Mouse (Mus musculus) activated CD4-positive, CD25-positive, alpha-beta regulatory T cell, adult 4 months (primary cell): ENCODE data around the gene D6Wsu163e. TPM values are rescaled to one million over a fixed set of nuclear protein-coding genes. Genes with fewer than 3 reads are reported as not detected.
A peak's percentile ranks its signal among the peaks of the same experiment; 100 is the strongest.

Experiments used
- ATAC-seq: one replicate; pipeline ENCODE4 v1.8.0; 2017
- polyA plus RNA-seq, 2 experiments: library from polyadenylated mRNA; unstranded; fragments of 100-300 nt; shearing (Covaris generic); gene quantifications; one replicate each; pipeline ENCODE4 v1.2.1; 2017

The D6Wsu163e gene
- 10 to 100 TPM in 1 of 2 experiments, 1 to 10 TPM in 1; 9.8 to 11.2 TPM for polyA plus RNA-seq

- ATAC-seq, result peak; percentile 95
These were observed at the start of gene D6Wsu163e, which contains the start of gene Rad51ap1 for GRCm38 (mm10) chr6:126939487-126940171. Gene D6Wsu163e, plus strand, starts transcription at chr6:126939962. Gene Rad51ap1, minus strand, starts transcription at chr6:126939587.

- ATAC-seq, result no peak
These were observed 32.4 kb upstream of the D6Wsu163e start for GRCm38 (mm10) chr6:126907378-126907777.

DNA sequence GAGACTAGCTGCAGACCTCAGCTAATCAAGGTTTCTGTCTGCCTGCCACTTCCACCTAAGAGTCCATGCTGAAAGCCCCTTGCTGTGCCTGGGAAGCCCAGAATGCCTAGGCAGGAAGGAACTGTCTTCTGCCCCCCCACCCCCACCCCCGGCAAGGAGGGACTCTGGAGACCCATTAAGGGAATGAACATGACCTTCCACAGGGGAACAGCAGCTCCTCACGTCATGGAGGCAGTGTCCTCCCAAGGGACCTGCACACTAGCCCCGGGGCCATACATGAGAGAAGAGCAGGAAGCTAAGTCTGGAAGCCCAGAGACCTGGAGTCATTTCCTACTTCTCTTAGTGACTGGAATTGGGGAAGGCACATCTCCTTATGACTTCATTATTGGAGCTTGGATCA, 31.9 kb upstream of the D6Wsu163e start:
- ATAC-seq, result no peak

DNA sequence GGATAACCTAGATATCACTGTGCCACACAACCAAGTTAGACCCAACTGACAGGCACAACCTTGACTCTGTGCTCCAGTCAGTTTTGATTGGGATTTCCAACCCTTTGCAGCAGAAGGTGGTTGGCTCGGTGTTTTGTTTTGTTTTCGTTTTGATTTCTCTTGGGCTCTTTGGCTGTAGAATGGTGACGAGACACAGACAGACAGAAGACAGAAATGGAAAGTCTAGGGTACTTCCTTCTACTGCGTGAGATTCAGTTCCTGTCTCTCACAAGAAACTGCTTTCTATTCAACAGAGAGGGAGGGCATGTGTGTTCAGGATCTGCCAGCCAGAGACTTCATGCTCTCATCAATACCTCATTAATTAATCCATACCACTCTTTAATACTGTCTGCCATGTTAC, 29.0 kb upstream of the D6Wsu163e start:
- peak; percentile 59 for ATAC-seq

- ATAC-seq, result no peak
These were observed 24.8 kb upstream of the D6Wsu163e start for GRCm38 (mm10) chr6:126914928-126915327.

- no peak for ATAC-seq
These were observed 18.5 kb upstream of the D6Wsu163e start, which contains the start of gene Dyrk4 for GRCm38 (mm10) chr6:126921111-126921881. Gene Dyrk4, minus strand, starts transcription at chr6:126921839.

- ATAC-seq, result no peak
These were observed 6.9 kb upstream of the D6Wsu163e start for GRCm38 (mm10) chr6:126932896-126933295.

- no peak for ATAC-seq
These were observed 1.7 kb upstream of the D6Wsu163e start for GRCm38 (mm10) chr6:126938047-126938446.

DNA sequence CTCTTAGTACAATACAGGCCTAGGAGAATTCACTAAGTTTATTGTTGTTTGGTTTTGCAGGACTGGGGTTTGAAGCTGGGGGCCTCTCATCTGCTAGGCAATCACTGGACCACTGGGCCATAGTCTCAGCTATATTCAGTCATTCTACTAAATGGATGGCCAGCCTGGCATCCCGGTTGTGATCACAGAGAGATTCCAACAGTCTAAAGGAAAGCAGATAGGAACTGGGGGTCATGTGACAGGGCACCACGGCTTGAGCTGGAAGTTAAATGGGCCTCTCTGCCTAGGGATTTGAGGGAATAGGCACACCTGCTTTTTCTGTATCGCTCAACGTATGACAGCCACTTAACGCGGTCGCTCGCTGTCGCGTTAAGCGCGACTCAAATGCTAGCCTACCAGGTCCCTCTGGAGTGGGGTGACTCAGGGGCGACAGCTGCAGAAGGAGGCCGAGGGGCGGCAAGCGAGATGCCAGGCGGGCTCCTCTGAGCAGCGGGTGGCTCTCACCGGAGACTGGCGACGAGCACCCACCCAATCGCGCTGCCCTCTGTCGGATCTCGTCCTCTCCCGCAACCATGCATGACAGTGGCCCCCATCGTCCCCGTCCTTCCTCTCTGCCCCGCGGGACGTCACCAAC, 792 bp upstream of the D6Wsu163e start:
- ATAC-seq, result no peak

- ATAC-seq, result no peak
These were observed 689 bp downstream of the D6Wsu163e start for GRCm38 (mm10) chr6:126940451-126940850.

DNA sequence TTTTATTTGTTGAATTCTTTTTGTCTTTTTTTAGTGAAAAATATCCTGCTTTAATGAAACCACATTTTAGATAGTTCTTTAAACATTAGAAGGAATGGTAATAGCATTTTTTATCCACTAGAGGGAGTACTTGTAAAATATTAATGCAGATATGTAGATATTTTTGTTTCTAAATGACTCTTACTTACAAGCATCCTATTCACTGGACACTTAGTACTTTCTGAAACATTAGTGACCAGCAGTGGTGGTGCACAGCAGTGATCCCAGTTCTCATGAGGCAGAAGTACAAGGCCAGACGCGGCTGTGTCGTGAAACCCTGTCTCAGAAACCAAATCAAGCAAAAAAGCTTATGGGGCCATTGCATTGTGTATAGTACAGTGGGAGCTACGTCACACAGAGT, 8.6 kb downstream of the D6Wsu163e start:
- ATAC-seq, result no peak

DNA sequence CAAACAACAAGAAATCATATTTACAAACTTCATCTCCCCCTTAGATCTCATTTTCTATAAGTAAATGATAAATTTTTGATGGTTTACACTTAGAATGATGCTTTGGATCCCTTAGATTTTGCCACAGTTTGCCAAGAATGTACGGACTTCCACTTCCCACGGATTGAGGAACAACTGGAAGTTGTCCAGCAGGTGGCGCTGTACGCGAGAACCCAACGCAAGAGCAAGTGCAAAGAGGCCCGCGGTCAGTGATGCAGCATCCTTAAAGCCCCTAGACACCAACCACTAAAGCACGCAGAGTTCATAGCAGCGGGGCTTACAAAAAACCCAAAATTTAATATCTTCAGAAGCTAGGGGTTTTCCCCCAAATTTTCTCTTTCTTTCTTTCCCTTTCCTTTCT, 16.0 kb downstream of the D6Wsu163e start:
- no peak for ATAC-seq

DNA sequence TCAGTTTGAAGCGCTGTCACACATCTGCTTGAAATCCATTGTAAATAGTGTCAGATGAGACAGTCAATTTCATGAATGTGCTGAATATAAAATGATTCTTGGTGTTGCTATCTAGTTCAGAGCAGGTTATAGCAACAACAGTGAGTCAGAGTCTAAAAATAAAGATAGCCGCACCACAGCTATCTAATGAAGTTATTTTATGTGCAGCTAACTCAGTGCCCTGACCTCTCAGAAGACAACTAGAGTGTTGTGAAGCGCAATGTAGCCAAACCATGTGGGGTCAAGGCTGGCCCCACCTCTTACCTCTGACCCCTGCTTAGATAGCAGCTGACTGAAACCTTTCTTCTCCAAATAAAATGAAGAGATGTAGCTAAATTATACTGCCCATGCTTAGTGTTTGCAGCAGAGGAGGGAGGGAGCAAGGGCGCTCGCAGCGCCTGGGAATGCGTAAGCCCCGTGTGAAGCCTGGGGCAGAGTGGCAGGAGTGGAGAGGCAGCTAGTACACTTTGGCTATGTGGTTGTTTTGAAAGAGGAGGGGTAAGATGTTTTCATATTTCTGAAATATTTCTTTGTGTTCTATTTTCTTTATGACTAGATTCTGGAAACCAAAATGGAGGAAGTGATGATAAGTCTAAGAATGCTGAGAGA, 21.7 kb downstream of the D6Wsu163e start:
- no peak for ATAC-seq

DNA sequence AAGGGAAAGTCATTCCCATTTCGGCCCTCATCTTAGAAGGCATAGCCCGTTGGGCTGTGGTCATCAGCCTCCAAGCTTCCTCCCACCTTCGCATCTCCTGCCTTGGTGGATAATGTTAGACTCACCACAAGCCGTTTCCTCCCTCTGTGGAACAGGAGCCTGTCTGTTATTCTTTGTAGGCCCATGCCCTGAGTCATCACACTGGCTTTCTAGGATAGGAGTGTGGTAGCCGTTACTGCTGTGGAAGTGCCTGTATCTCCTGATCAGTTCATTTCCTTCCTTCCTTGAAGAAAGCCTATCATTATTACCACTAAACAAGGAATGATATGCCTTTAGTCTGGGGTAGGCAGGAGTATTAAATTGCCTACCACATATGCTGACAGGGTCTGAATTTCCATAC, 22.9 kb downstream of the D6Wsu163e start:
- ATAC-seq, result no peak

DNA sequence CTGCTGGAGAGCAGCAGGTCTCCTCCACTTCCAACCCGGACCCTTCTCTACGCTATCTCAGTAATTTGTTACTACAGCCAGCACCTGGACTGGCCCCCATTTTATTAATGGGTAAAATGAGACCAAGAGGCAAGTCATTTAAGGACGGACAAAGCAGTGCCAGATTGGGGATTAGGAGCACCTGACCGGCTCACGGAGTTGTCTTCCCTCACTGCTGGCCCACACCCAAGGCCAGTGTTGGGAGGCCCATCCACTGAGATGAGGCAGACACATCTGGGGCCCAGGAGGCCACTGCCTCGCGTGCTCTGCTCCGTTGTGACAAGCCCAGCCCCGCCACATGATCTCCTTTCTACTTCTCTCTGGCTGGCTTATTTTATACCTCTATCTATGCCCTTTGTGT, 23.7 kb downstream of the D6Wsu163e start:
- no peak for ATAC-seq

- ATAC-seq, result no peak
These were observed 26.7 kb downstream of the D6Wsu163e start for GRCm38 (mm10) chr6:126966241-126967026.

- ATAC-seq, result no peak
These were observed 41.9 kb downstream of the D6Wsu163e start for GRCm38 (mm10) chr6:126981539-126982234.

DNA sequence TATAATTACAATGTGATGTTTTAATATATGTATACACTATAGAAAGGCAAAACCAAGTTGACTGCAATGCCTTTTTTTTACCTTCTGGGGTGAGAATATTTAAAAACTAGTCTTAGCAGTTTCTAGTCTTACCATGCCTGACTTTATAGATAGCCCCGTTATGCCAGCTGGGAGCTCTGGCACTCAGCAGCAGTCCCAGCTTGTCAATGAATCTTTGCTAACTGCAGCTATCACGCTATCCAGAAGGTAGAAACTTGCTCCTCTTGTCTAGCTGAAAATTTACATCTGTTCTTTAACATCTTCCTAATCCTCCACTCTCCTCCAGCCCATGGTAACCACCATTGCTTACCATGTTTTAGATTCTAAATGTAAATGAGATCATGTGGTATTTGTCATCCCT, 53.9 kb downstream of the D6Wsu163e start:
- ATAC-seq, result no peak

- ATAC-seq, result no peak
These were observed 55.7 kb downstream of the D6Wsu163e start for GRCm38 (mm10) chr6:126995494-126995893.

DNA sequence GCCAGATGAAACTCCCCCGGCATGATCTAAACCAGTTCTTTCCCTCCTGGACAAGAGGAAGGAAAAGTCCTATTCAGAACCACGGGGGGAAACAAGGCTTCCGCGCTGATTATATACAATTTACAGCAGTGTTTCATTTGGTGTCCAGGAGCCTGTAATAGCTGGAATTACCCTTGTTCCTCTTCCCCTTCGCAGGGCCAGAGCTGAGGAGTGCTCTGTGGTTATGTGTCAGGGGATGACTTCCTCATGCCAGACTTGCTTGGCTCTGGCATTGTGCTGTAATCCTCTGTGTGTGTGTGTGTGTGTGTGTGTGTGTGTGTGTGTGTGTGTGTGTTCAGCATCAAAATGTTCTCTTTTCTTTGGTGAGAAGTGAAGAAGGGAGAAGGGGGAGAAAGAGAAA, 56.6 kb downstream of the D6Wsu163e start:
- ATAC-seq, result no peak

DNA sequence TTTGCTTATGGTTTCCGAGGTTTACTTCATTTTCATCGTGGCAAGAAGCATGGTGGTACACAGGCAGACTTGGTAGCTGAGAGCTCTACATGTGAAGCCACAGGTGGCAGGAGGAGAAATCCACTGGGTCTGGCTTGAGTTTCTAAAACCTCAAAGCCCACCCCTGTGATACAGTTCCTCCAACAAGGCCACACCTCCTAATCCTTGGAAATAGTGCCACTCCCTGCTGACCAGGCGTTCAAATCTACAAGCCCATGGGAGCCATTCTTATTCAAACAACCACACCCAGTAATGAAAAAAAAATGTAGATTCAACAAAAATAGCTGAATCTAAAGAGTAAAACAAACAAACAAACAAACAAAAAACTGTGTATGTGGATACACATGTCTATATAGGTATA, 65.9 kb downstream of the D6Wsu163e start:
- ATAC-seq, result no peak
